Mouse (Mus musculus) thymus, adult 2 months (tissue): ENCODE results near the gene Klk1. TPM values are rescaled to one million over a fixed set of nuclear protein-coding genes. Genes with fewer than 3 reads are reported as not detected.
"Not testable (repeated sequence)": the region's sequence is repeated elsewhere in the genome, so short reads cannot be mapped to it uniquely, and the experiment has no call there.

Source experiments
- DNase-seq: peaks from one replicate; pipeline ENCODE4 v3.0.0; 2021
- H3K27ac ChIP-seq: fragments of 200-500 bp; 2 replicates; pipeline ENCODE4 v1.5.1; 2012; ENCODE audit warnings: low read length, control low read depth; ENCODE audit not compliant: control insufficient read depth, insufficient read depth
- H3K27me3 ChIP-seq: fragments of 200-500 bp; 2 replicates; pipeline ENCODE4 v1.6.1; 2012; ENCODE audit warnings: mild to moderate bottlenecking, low read length, moderate library complexity, mixed read lengths; ENCODE audit not compliant: control insufficient read depth, insufficient read depth
- H3K36me3 ChIP-seq: fragments of 200-500 bp; 2 replicates; pipeline ENCODE4 v1.6.1; 2012; ENCODE audit warnings: mild to moderate bottlenecking, low read length, moderate library complexity; ENCODE audit not compliant: control insufficient read depth, insufficient read depth
- H3K4me1 ChIP-seq: fragments of 200-500 bp; replicated peaks from 2 replicates; pipeline ENCODE4 v1.6.1; 2012; ENCODE audit warnings: low read length; ENCODE audit not compliant: control insufficient read depth, insufficient read depth
- H3K4me3 ChIP-seq: fragments of 200-500 bp; 2 replicates; pipeline ENCODE4 v1.5.1; 2012; ENCODE audit warnings: mild to moderate bottlenecking, low read length, control low read depth, moderate library complexity; ENCODE audit not compliant: control insufficient read depth, insufficient read depth
- CTCF ChIP-seq: fragments of 200-500 bp; IDR thresholded peaks from 2 replicates; pipeline ENCODE4 v1.5.1; 2012; ENCODE audit warnings: mild to moderate bottlenecking, control low read depth, low read length, moderate library complexity, borderline replicate concordance; ENCODE audit not compliant: control insufficient read depth, poor library complexity, insufficient read depth; ENCODE audit errors: extremely low read depth
- POLR2A ChIP-seq: fragments of 200-500 bp; IDR thresholded peaks from 2 replicates; pipeline ENCODE4 v1.6.1; 2012; ENCODE audit warnings: mild to moderate bottlenecking, low read length, control low read depth, moderate library complexity; ENCODE audit not compliant: control insufficient read depth, poor library complexity, insufficient read depth; ENCODE audit errors: extremely low read depth
- WGBS: fragments of 180-500 bp; shearing (Covaris S2); methylation state at CpG from one replicate; pipeline ENCODE4 v1.1.7; 2018; 5-methylcytosine and 5-hydroxymethylcytosine counted together
- polyA plus RNA-seq: library from polyadenylated mRNA; depleted of rRNA; stranded (reverse); fragments of >200 nt; gene quantifications from 2 replicates; pipeline ENCODE4 v1.2.3, GENCODE M21; 2012; rRNA removed

Gene Klk1
- polyA plus RNA-seq = 21.7 and 27.1 TPM in 2 replicates

DNA sequence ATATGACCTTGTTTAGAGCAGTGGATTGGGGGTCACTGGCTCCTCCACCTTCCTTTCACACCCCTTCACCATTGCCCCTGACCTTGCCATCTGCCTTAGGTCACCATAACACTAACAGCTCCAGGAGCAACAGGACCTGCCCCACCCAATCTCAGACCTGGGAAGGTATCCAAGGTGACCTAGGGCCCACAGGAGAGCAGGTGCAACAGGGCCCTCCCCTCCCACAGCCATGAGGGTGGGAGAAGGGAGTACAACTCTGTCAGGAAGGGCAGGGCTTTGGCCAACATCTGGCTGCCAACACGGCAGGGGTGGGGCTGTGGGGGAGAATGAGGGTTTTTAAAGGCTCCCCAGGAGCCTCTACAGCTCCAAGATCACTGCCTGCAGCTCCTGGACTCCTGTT, at the start of gene Klk1:
TSS of gene Klk1 (plus strand) at position 285 of the 400 bp plus-strand sequence.
- H3K36me3 ChIP-seq = no peaks in the 10 kb centered on the region
- H3K4me3 ChIP-seq = no peak within 1 kb of the TSS
- DNase-seq = no peak
- no peak for TF ChIP-seq CTCF
- no peak for TF ChIP-seq POLR2A
- 40% methylated on average over 1 of the region's 1 CpGs for WGBS
- H3K4me1 ChIP-seq = no peaks in the 10 kb centered on the region
- no peak within 1 kb of the TSS for H3K27ac ChIP-seq
- no peaks in the 10 kb centered on the region for H3K27me3 ChIP-seq

GRCm38 (mm10) chr7:44179299-44180045, 45.7 kb upstream of the Klk1 start:
- no peak for DNase-seq
- 82% methylated on average over 9 of the region's 9 CpGs for WGBS

DNA sequence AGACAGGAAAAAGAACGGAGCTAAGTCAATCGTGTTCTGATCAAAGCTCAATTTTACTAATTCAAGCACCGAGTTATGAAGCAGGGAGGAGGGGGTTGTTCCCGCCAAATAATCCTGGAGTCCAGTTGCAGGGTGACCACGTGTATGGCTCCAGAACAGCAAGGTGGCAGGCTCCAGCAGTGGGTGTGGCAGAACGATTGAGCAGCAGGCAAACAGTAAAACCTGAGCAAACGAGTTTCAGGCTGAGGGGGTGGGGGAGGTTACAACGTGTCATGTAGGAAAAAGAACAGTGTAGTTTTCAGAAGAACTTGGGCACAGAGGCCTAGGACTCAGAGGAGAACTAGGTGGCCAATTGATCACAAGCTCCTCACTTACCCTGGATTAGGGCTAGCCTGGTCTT, 38.6 kb upstream of the Klk1 start:
- not testable (repeated sequence) for H3K27me3 ChIP-seq, DNase-seq, H3K4me3 ChIP-seq, H3K27ac ChIP-seq, H3K36me3 ChIP-seq, H3K4me1 ChIP-seq
- 71% methylated on average over 8 of the region's 8 CpGs for WGBS

More at GRCm38 (mm10) chr7:44179299-44180045, 45.7 kb upstream of the Klk1 start:
- TF ChIP-seq POLR2A = no peak
- TF ChIP-seq CTCF = no peak
- H3K4me1 ChIP-seq = no peaks in the 10 kb centered on the region
- H3K27me3 ChIP-seq = no peaks in the 10 kb centered on the region
- H3K36me3 ChIP-seq = no peaks in the 10 kb centered on the region
- H3K27ac ChIP-seq = no peak overlapping the region
- H3K4me3 ChIP-seq = no peak overlapping the region

- H3K4me3 ChIP-seq, H3K4me1 ChIP-seq, H3K27ac ChIP-seq, DNase-seq, H3K27me3 ChIP-seq, H3K36me3 ChIP-seq: not testable (repeated sequence)
These were observed 37.2 kb upstream of the Klk1 start, which contains the start of gene Klk1b24 for GRCm38 (mm10) chr7:44187936-44188335. TSS of gene Klk1b24 (plus strand) at chr7:44188236.

GRCm38 (mm10) chr7:44193466-44193865, 31.7 kb upstream of the Klk1 start:
- not testable (repeated sequence) for H3K4me1 ChIP-seq, DNase-seq, H3K4me3 ChIP-seq, H3K36me3 ChIP-seq, H3K27me3 ChIP-seq, H3K27ac ChIP-seq
- WGBS = 87% methylated on average over 1 of the region's 1 CpGs

DNA sequence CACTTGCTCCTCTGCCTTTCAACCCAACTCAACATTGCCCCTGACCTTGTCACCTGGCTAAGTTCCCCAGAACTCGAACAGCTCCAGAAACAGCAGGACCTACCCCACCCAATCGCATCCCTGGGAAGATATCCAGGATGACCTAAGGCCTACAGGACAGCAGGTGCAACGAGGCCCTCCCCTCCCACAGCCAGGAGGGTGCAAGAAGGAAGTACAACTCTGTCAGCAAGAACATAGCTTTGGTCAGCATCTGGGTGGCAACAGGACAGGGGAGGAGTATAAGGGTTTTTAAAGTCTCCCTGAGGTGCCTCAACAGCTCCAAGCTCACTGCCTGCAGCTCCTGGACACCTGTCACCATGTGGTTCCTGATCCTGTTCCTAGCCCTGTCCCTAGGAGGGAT, 27.3 kb upstream of the Klk1 start, which contains the start of gene Klk1b3:
TSS of gene Klk1b3 (plus strand) at position 301 of the 400 bp plus-strand sequence.
- Histone ChIP-seq H3K4me3 (no peak within 1 kb of the TSS), H3K27me3 (no peaks in the 10 kb centered on the region), H3K36me3 (no peaks in the 10 kb centered on the region), H3K27ac (no peak within 1 kb of the TSS), H3K4me1 (no peaks in the 10 kb centered on the region)
- DNase-seq = no peak
- TF ChIP-seq CTCF (no peak), POLR2A (no peak)
- WGBS = 66% methylated on average over 3 of the region's 3 CpGs

- not testable (repeated sequence) for H3K36me3 ChIP-seq, H3K4me3 ChIP-seq, H3K4me1 ChIP-seq, DNase-seq, H3K27ac ChIP-seq, H3K27me3 ChIP-seq
- WGBS = 45% methylated on average over 3 of the region's 3 CpGs
These were observed 18.0 kb upstream of the Klk1 start, which contains the start of gene Klk1b4 for GRCm38 (mm10) chr7:44207135-44207534. TSS of gene Klk1b4 (plus strand) at chr7:44207435.
